Mouse (Mus musculus) lung, adult 2 months (tissue): ENCODE measurements around the gene Sla2.
"Not testable (repeated sequence)": the region's sequence is repeated elsewhere in the genome, so short reads cannot be mapped to it uniquely, and the experiment has no call there.

Experiments used
- CTCF ChIP-seq: fragments of 200-500 bp; IDR thresholded peaks from 2 replicates; pipeline ENCODE4 v1.5.1; 2011; ENCODE audit warnings: mild to moderate bottlenecking, low read length, control low read depth; ENCODE audit not compliant: insufficient read depth
- POLR2A ChIP-seq: fragments of 200-500 bp; IDR thresholded peaks from 2 replicates; pipeline ENCODE4 v1.6.1; 2011; ENCODE audit warnings: low read depth, mild to moderate bottlenecking, control low read depth, low read length, borderline replicate concordance; ENCODE audit errors: extremely low read depth

GRCm38 (mm10) chr2:156919191-156919590, 32.2 kb upstream of the Sla2 start:
- not testable (repeated sequence) for TF ChIP-seq POLR2A, CTCF
